Comparison of ENCODE assay signal across 7 mouse cellular contexts in the genomic region with DNA sequence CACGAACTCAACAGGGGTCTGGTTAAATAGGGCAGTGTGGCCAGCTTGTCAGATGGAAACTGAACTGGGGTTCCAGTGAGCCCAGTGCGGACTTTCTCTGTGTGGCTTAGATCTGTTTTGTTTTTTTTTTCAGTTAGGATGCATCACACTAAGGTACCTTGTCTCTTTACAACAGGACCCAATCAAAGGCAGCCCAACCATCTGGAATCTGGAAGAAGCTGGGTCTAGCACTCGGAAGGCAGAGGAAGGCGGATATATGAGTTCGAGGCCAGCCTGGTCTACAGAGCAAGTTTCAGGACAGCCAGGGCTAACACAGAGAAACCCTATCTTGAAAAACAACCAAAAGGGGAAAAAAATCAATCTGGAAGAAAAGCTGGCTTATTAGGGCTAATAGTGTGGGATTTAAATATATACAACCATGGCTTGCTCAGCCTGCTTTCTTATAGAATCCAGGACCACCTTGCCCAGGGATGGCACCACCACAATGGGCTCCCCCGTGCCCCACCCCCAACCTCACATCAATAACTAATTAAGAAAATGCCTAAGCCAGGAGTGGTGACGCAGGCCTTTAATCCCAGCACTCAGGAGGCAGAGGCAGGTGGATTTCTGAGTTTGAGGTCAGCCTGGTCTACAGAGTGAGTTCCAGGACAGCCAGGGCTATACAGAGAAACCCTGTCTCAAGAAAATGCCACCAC. TPM values are rescaled to one million over a fixed set of nuclear protein-coding genes. Genes with fewer than 3 reads are reported as not detected.
DNase-seq lines count a peak whose midpoint lies in the region; ATAC-seq and TF ChIP-seq lines count a peak whose summit lies in the region.

No protein-coding gene starts in this region.

- DNase-seq in liver, adult 2 months (ENCODE audit: extremely low read depth, low read depth, low spot score), result no peak
- DNase-seq in liver, result no peak
- no peak for DNase-seq in left cerebral cortex, postnatal 14 days (ENCODE audit: low spot score in 2 of 2)

- H3K9ac ChIP-seq in liver, adult 2 months (ENCODE audit: low read depth, low read length), result no peak overlapping the region
- H3K9ac ChIP-seq in forebrain, embryonic 12.5 days, result no peak overlapping the region
- no peak overlapping the region; the same call in 1 of the 2 replicates for H3K9ac ChIP-seq in limb, embryonic 12.5 days (replicated peaks)

- intact Hi-C loops in left cerebral cortex, postnatal 14 days (cut with DNase I), result no loop called here

- peaks cover 18% of the 10 kb centered on the region for H3K4me1 ChIP-seq in liver, adult 2 months (ENCODE audit: control insufficient read depth, insufficient read depth, low read length)
- H3K4me1 ChIP-seq in forebrain, embryonic 12.5 days, result peaks cover 42% of the 10 kb centered on the region
- H3K4me1 ChIP-seq in limb, embryonic 12.5 days (replicated peaks), result peaks cover 44% of the 10 kb centered on the region
- H3K4me1 ChIP-seq in small intestine, adult 2 months (ENCODE audit: control insufficient read depth, insufficient read depth, insufficient read length, low read length), result peaks cover 19% of the 10 kb centered on the region

- no peaks in the 10 kb centered on the region for H3K79me2 ChIP-seq in liver, adult 2 months (ENCODE audit: control insufficient read depth, insufficient read depth, low read length)

- no peak for TF ChIP-seq POLR2A in liver, adult 2 months (IDR thresholded peaks at IDR 0.05; ENCODE audit: extremely low read depth, insufficient read depth, low read length)
- TF ChIP-seq POLR2A in small intestine, adult 2 months (IDR thresholded peaks at IDR 0.05; ENCODE audit: low read depth, low read length), result no peak

- peak overlapping the region; percentile 73 for H3K4me2 ChIP-seq in forebrain, embryonic 12.5 days
- H3K4me2 ChIP-seq in limb, embryonic 12.5 days, result peak overlapping the region; percentile 62

- no peak overlapping the region for H3K4me3 ChIP-seq in liver, adult 2 months (ENCODE audit: insufficient read depth, low read depth, low read length)
- no peak overlapping the region for H3K4me3 ChIP-seq in forebrain, embryonic 12.5 days (replicated peaks)
- H3K4me3 ChIP-seq in limb, embryonic 12.5 days (replicated peaks), result peak overlapping the region; percentile 39; the same call in 1 of the 2 replicates
- no peak overlapping the region for H3K4me3 ChIP-seq in small intestine, adult 2 months (ENCODE audit: low read depth, low read length)

- peak overlapping the region; percentile 88 for H3K27ac ChIP-seq in liver, adult 2 months (replicated peaks; ENCODE audit: insufficient read depth, low read depth, low read length)
- peak overlapping the region; percentile 88 for H3K27ac ChIP-seq in forebrain, embryonic 12.5 days
- peak overlapping the region; percentile 87 for H3K27ac ChIP-seq in limb, embryonic 12.5 days
- H3K27ac ChIP-seq in small intestine, adult 2 months (ENCODE audit: insufficient read depth, low read depth, low read length), result peak overlapping the region; percentile 88

- no peaks in the 10 kb centered on the region for H3K9me3 ChIP-seq in forebrain, embryonic 12.5 days
- no peaks in the 10 kb centered on the region; the same call in 1 of the 2 replicates for H3K9me3 ChIP-seq in limb, embryonic 12.5 days

- H3K36me3 ChIP-seq in liver, adult 2 months (ENCODE audit: control insufficient read depth, insufficient read depth, low read length), result peaks cover 3% of the 10 kb centered on the region
- peaks cover 14% of the 10 kb centered on the region for H3K36me3 ChIP-seq in forebrain, embryonic 12.5 days (replicated peaks)
- peaks cover 16% of the 10 kb centered on the region for H3K36me3 ChIP-seq in limb, embryonic 12.5 days
- peaks cover 7% of the 10 kb centered on the region for H3K36me3 ChIP-seq in small intestine, adult 2 months (ENCODE audit: control insufficient read depth, insufficient read depth, low read length)

- TF ChIP-seq CTCF in liver, adult 2 months (IDR thresholded peaks at IDR 0.05; ENCODE audit: low read depth, low read length), result no peak
- no peak for TF ChIP-seq CTCF in small intestine, adult 2 months (IDR thresholded peaks at IDR 0.05; ENCODE audit: extremely low read depth, insufficient read length, insufficient replicate concordance, low read depth, low read length)

- no peaks in the 10 kb centered on the region for H3K27me3 ChIP-seq in liver, adult 2 months (ENCODE audit: control insufficient read depth, insufficient read depth, low read length)
- H3K27me3 ChIP-seq in forebrain, embryonic 12.5 days, result no peaks in the 10 kb centered on the region
- no peaks in the 10 kb centered on the region for H3K27me3 ChIP-seq in limb, embryonic 12.5 days
- no peaks in the 10 kb centered on the region for H3K27me3 ChIP-seq in small intestine, adult 2 months (ENCODE audit: control insufficient read depth, insufficient read depth, low read length)

- WGBS in liver, adult 2 months, result 79% methylated on average over 7 of the region's 7 CpGs
- 72% methylated on average over 7 of the region's 7 CpGs for WGBS in forebrain, embryonic 12.5 days
- 72% methylated on average over 7 of the region's 7 CpGs for WGBS in limb, embryonic 12.5 days
- 75% methylated on average over 7 of the region's 7 CpGs for WGBS in small intestine, adult 2 months

- ATAC-seq in forebrain, embryonic 12.5 days (ENCODE audit: low FRiP score), result no peak
- no peak for ATAC-seq in limb, embryonic 12.5 days (ENCODE audit: insufficient number of reproducible peaks, insufficient read depth, low FRiP score, low TSS enrichment, low read depth)
- no peak for ATAC-seq in megakaryocyte progenitor cell, adult 5-6 weeks (replicated peaks; ENCODE audit: poor library complexity)

RNA-seq across cellular contexts. Expression of a gene that starts 1.9 kb away (rescaled TPM):
- total RNA-seq in liver, adult 2 months (2014; rRNA removed), result 9.9 and 14.1 TPM in 2 replicates
- 20.1 and 21.6 TPM in 2 replicates for polyA plus RNA-seq in liver, adult 2 months (2012; rRNA removed)
- 4.5 and 7.7 TPM in 2 replicates for polyA plus RNA-seq in forebrain, embryonic 12.5 days (2016; fragmentation: Nextera tagmentation; extraction: Ambion mirVana)
- polyA plus RNA-seq in limb, embryonic 12.5 days (2016; fragmentation: Nextera tagmentation; extraction: Ambion mirVana), result 8.7 and 9.1 TPM in 2 replicates
- 16.6 and 38.8 TPM in 2 replicates for polyA plus RNA-seq in small intestine, adult 2 months (2012; rRNA removed)
- 1 to 10 TPM; 2.9 to 5.3 TPM for total RNA-seq in left cerebral cortex, postnatal 14 days (2021)
- 1.6 and 2.2 TPM in 2 replicates for total RNA-seq in megakaryocyte progenitor cell, adult 5-6 weeks (2015)
- total RNA-seq in megakaryocyte progenitor cell, adult 5-6 weeks (2017), result 6.0 and 9.0 TPM in 2 replicates

RNA-seq across cellular contexts. Expression of a gene that starts 7.5 kb away (rescaled TPM):
- total RNA-seq in liver, adult 2 months (2014; rRNA removed), result 422 and 433 TPM in 2 replicates
- 491 and 524 TPM in 2 replicates for polyA plus RNA-seq in liver, adult 2 months (2012; rRNA removed)
- 559 and 592 TPM in 2 replicates for polyA plus RNA-seq in forebrain, embryonic 12.5 days (2016; fragmentation: Nextera tagmentation; extraction: Ambion mirVana)
- 714 and 740 TPM in 2 replicates for polyA plus RNA-seq in limb, embryonic 12.5 days (2016; fragmentation: Nextera tagmentation; extraction: Ambion mirVana)
- polyA plus RNA-seq in small intestine, adult 2 months (2012; rRNA removed), result 420 and 801 TPM in 2 replicates
- 100 to 1,000 TPM; 629 to 634 TPM for total RNA-seq in left cerebral cortex, postnatal 14 days (2021)
- total RNA-seq in megakaryocyte progenitor cell, adult 5-6 weeks (2015), result 279 and 298 TPM in 2 replicates
- 240 and 287 TPM in 2 replicates for total RNA-seq in megakaryocyte progenitor cell, adult 5-6 weeks (2017)

RNA-seq across cellular contexts. Expression of a gene that starts 22.7 kb away (rescaled TPM):
- total RNA-seq in liver, adult 2 months (2014; rRNA removed), result 50.5 and 55.9 TPM in 2 replicates
- 47.9 and 49.3 TPM in 2 replicates for polyA plus RNA-seq in liver, adult 2 months (2012; rRNA removed)
- 199 and 221 TPM in 2 replicates for polyA plus RNA-seq in forebrain, embryonic 12.5 days (2016; fragmentation: Nextera tagmentation; extraction: Ambion mirVana)
- 191 and 196 TPM in 2 replicates for polyA plus RNA-seq in limb, embryonic 12.5 days (2016; fragmentation: Nextera tagmentation; extraction: Ambion mirVana)
- 26.7 and 53.0 TPM in 2 replicates for polyA plus RNA-seq in small intestine, adult 2 months (2012; rRNA removed)
- total RNA-seq in left cerebral cortex, postnatal 14 days (2021), result 100 to 1,000 TPM; 178 to 184 TPM
- 42.0 and 46.7 TPM in 2 replicates for total RNA-seq in megakaryocyte progenitor cell, adult 5-6 weeks (2015)
- total RNA-seq in megakaryocyte progenitor cell, adult 5-6 weeks (2017), result 86.1 and 87.7 TPM in 2 replicates

RNA-seq across cellular contexts. Expression of a gene that starts 22.8 kb away (rescaled TPM):
- 1.1 and 3.2 TPM in 2 replicates for total RNA-seq in liver, adult 2 months (2014; rRNA removed)
- 2.1 and 2.6 TPM in 2 replicates for polyA plus RNA-seq in liver, adult 2 months (2012; rRNA removed)
- polyA plus RNA-seq in forebrain, embryonic 12.5 days (2016; fragmentation: Nextera tagmentation; extraction: Ambion mirVana), result 233 and 244 TPM in 2 replicates
- 200 and 202 TPM in 2 replicates for polyA plus RNA-seq in limb, embryonic 12.5 days (2016; fragmentation: Nextera tagmentation; extraction: Ambion mirVana)
- polyA plus RNA-seq in small intestine, adult 2 months (2012; rRNA removed), result 32.2 and 52.9 TPM in 2 replicates
- 1 to 10 TPM; 1.6 to 1.7 TPM for total RNA-seq in left cerebral cortex, postnatal 14 days (2021)
- 130 and 145 TPM in 2 replicates for total RNA-seq in megakaryocyte progenitor cell, adult 5-6 weeks (2015)
- total RNA-seq in megakaryocyte progenitor cell, adult 5-6 weeks (2017), result 149 and 159 TPM in 2 replicates

RNA-seq across cellular contexts. Expression of a gene that starts 27.1 kb away (rescaled TPM):
- total RNA-seq in liver, adult 2 months (2014; rRNA removed), result not detected in 2 replicates
- not detected in 2 replicates for polyA plus RNA-seq in liver, adult 2 months (2012; rRNA removed)
- polyA plus RNA-seq in forebrain, embryonic 12.5 days (2016; fragmentation: Nextera tagmentation; extraction: Ambion mirVana), result 3.3 and 4.0 TPM in 2 replicates
- 0.38 and 0.88 TPM in 2 replicates for polyA plus RNA-seq in limb, embryonic 12.5 days (2016; fragmentation: Nextera tagmentation; extraction: Ambion mirVana)
- 0.14 and 0.41 TPM in 2 replicates for polyA plus RNA-seq in small intestine, adult 2 months (2012; rRNA removed)
- total RNA-seq in left cerebral cortex, postnatal 14 days (2021), result under 1 TPM; 0.47 to 0.81 TPM
- not detected in 2 replicates for total RNA-seq in megakaryocyte progenitor cell, adult 5-6 weeks (2015)
- 0.17 TPM in 1 of 2 replicates, not detected in the other for total RNA-seq in megakaryocyte progenitor cell, adult 5-6 weeks (2017)
